Mouse (Mus musculus) liver, embryonic 15.5 days (tissue): Measurements from ENCODE around the gene Ampd2. TPM values are rescaled to one million over a fixed set of nuclear protein-coding genes. Genes with fewer than 3 reads are reported as not detected.

Source experiments
- ATAC-seq: fragments of 200-750 bp; cut with Nextera tagmentation; 2 replicates; pipeline ENCODE4 v1.8.0; 2017; ENCODE audit warnings: moderate number of reproducible peaks, mild to moderate bottlenecking, moderate library complexity; ENCODE audit not compliant: insufficient read depth
- H3K27ac ChIP-seq: fragments of 300-500 bp; sonication (generic); replicated peaks from 2 replicates; pipeline ENCODE4 v1.5.1; 2015; ENCODE audit warnings: mild to moderate bottlenecking, inconsistent platforms
- H3K27me3 ChIP-seq: fragments of 300-500 bp; sonication (generic); 2 replicates; pipeline ENCODE4 v1.6.1; 2015; ENCODE audit warnings: mild to moderate bottlenecking, inconsistent platforms
- H3K36me3 ChIP-seq: fragments of 300-500 bp; sonication (generic); replicated peaks from 2 replicates; pipeline ENCODE4 v1.6.1; 2015; ENCODE audit warnings: moderate library complexity, mild to moderate bottlenecking, inconsistent platforms
- H3K4me1 ChIP-seq: fragments of 300-500 bp; sonication (generic); replicated peaks from 2 replicates; pipeline ENCODE4 v1.6.1; 2015; ENCODE audit warnings: inconsistent platforms
- H3K4me2 ChIP-seq: fragments of 300-500 bp; sonication (generic); 2 replicates; pipeline ENCODE4 v1.6.1; 2015; ENCODE audit warnings: moderate library complexity, mild to moderate bottlenecking, inconsistent platforms
- H3K4me3 ChIP-seq: fragments of 300-500 bp; sonication (generic); replicated peaks from 2 replicates; pipeline ENCODE4 v1.5.1; 2015; ENCODE audit warnings: mild to moderate bottlenecking, inconsistent platforms
- H3K9ac ChIP-seq: fragments of 300-500 bp; sonication (generic); 2 replicates; pipeline ENCODE4 v1.6.1; 2015; ENCODE audit warnings: moderate library complexity, mild to moderate bottlenecking, inconsistent platforms
- H3K9me3 ChIP-seq: fragments of 300-500 bp; sonication (generic); replicated peaks from 2 replicates; pipeline ENCODE4 v1.6.1; 2016; ENCODE audit warnings: inconsistent platforms
- WGBS: fragments of 180-500 bp; shearing (Covaris S2); methylation state at CpG from one replicate; pipeline ENCODE4 v1.1.7; 2015; ENCODE audit warnings: mixed read lengths; ENCODE audit not compliant: insufficient replicate concordance; 5-methylcytosine and 5-hydroxymethylcytosine counted together
- polyA plus RNA-seq: library from polyadenylated mRNA; unstranded; fragments of >200 nt; fragmentation: Nextera tagmentation; extraction: Ambion mirVana; gene quantifications from 2 replicates; pipeline ENCODE4 v1.2.1, GENCODE M21; 2015

Ampd2 gene
- polyA plus RNA-seq, 1 experiment from 2014 or later = 63.7 TPM

GRCm38 (mm10) chr3:108096226-108096625, 9.8 kb upstream of the Ampd2 start:
- Histone ChIP-seq H3K4me3 (peak overlapping the region; percentile 30), H3K4me1 (peaks cover 85% of the 10 kb centered on the region), H3K9ac (peak overlapping the region; percentile 62), H3K27me3 (no peaks in the 10 kb centered on the region), H3K4me2 (peak overlapping the region; percentile 65), H3K9me3 (no peaks in the 10 kb centered on the region), H3K27ac (peak overlapping the region; percentile 98), H3K36me3 (no peaks in the 10 kb centered on the region)
- peak; percentile 59 for ATAC-seq
- 16% methylated on average over 8 of the region's 8 CpGs for WGBS

GRCm38 (mm10) chr3:108094976-108095760, 8.7 kb upstream of the Ampd2 start:
- peak overlapping the region; percentile 65 for H3K4me2 ChIP-seq

GRCm38 (mm10) chr3:108094146-108094545, 7.7 kb upstream of the Ampd2 start:
- no peak for ATAC-seq
- no peak overlapping the region for H3K4me3 ChIP-seq
- no peaks in the 10 kb centered on the region for H3K9me3 ChIP-seq
- H3K4me1 ChIP-seq = peaks cover 77% of the 10 kb centered on the region
- 59% methylated on average over 1 of the region's 1 CpGs for WGBS
- no peak overlapping the region; the same call in 1 of the 2 replicates for H3K9ac ChIP-seq
- no peaks in the 10 kb centered on the region for H3K36me3 ChIP-seq
- H3K4me2 ChIP-seq = no peak overlapping the region
- no peaks in the 10 kb centered on the region for H3K27me3 ChIP-seq
- peak overlapping the region; percentile 24 for H3K27ac ChIP-seq

More at GRCm38 (mm10) chr3:108094976-108095760, 8.7 kb upstream of the Ampd2 start:
- H3K27me3 ChIP-seq = no peaks in the 10 kb centered on the region
- H3K4me1 ChIP-seq = peaks cover 80% of the 10 kb centered on the region
- H3K27ac ChIP-seq = peak overlapping the region; percentile 98
- H3K4me3 ChIP-seq = no peak overlapping the region
- WGBS = 63% methylated on average over 12 of the region's 12 CpGs
- no peaks in the 10 kb centered on the region for H3K9me3 ChIP-seq
- H3K9ac ChIP-seq = peak overlapping the region; percentile 62; the same call in 1 of the 2 replicates
- no peak for ATAC-seq
- no peaks in the 10 kb centered on the region for H3K36me3 ChIP-seq

GRCm38 (mm10) chr3:108093306-108093705, 6.9 kb upstream of the Ampd2 start:
- H3K4me1 ChIP-seq = peaks cover 76% of the 10 kb centered on the region

DNA sequence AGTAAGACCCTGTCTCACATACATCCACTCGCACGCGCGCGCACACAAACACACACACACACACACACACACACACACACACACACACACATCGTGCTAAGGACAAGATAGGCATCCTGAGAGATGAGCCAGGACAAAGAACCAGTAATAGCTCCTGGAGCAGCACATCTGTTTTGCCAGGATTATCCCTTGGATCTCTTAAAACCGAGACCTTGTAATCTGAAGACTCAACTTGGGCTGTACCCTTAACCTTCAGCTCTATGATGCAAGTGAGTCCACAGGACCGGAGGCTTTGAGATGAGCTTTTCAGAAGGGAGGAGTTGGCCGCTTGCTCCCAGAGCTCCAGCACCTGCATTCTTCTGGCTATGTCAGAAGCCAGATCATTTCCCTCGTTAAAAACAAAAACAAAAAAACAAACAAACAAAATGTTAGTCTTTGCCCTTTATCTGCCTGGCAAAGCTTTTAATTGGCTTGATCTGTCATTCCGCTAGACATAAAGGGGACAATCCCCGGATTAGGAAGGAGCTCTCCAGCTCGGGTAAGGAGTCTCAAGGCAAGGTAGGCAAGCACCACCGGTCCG, 6.2 kb upstream of the Ampd2 start, which contains the start of gene Gnat2:
Gene Gnat2 (plus strand): TSS at position 254 of the 580 bp plus-strand sequence.
- 82% methylated on average over 15 of the region's 15 CpGs for WGBS
- Histone ChIP-seq H3K4me2 (no peak within 1 kb of the TSS), H3K27me3 (no peaks in the 10 kb centered on the region), H3K9ac (no peak within 1 kb of the TSS), H3K4me3 (no peak within 1 kb of the TSS), H3K9me3 (no peaks in the 10 kb centered on the region), H3K4me1 (peaks cover 71% of the 10 kb centered on the region), H3K27ac (peak within 1 kb of the TSS; percentile 24; the same call in 1 of the 2 replicates), H3K36me3 (no peaks in the 10 kb centered on the region)
- ATAC-seq = no peak

More at GRCm38 (mm10) chr3:108093306-108093705, 6.9 kb upstream of the Ampd2 start:
- Histone ChIP-seq H3K27ac (peak overlapping the region; percentile 24; the same call in 1 of the 2 replicates), H3K36me3 (no peaks in the 10 kb centered on the region), H3K27me3 (no peaks in the 10 kb centered on the region), H3K4me2 (no peak overlapping the region), H3K9me3 (no peaks in the 10 kb centered on the region), H3K9ac (no peak overlapping the region), H3K4me3 (no peak overlapping the region)
- 50% methylated on average over 6 of the region's 6 CpGs for WGBS
- no peak for ATAC-seq

GRCm38 (mm10) chr3:108092030-108092429, 5.6 kb upstream of the Ampd2 start:
- ATAC-seq = no peak
- Histone ChIP-seq H3K9me3 (no peaks in the 10 kb centered on the region), H3K4me1 (peaks cover 71% of the 10 kb centered on the region), H3K27me3 (no peaks in the 10 kb centered on the region), H3K4me3 (no peak overlapping the region), H3K27ac (no peak overlapping the region), H3K36me3 (no peaks in the 10 kb centered on the region), H3K4me2 (no peak overlapping the region), H3K9ac (no peak overlapping the region)
- 59% methylated on average over 6 of the region's 6 CpGs for WGBS

DNA sequence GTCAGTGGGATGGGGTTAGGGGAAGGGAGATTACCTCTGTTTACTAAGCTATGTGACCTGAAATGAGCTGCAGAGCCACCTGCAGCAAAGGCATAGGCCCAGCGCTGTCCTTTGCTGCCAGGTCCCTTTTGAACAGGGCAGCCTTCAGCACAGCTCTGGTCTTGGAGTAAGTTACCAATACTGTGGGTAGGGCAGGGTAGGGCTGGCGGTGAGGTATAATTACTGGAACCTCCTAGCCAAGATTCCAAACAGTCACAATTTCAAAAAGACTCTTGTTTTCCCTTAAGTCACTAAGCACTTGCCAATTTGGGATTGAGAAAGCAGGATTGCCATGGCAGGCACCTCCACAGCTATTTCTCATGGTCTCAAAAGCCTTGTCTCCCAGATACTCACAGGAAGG, 4.1 kb upstream of the Ampd2 start:
- Histone ChIP-seq H3K27ac (peak overlapping the region; percentile 16; the same call in 1 of the 2 replicates), H3K9me3 (no peaks in the 10 kb centered on the region), H3K4me3 (no peak overlapping the region), H3K36me3 (no peaks in the 10 kb centered on the region), H3K4me1 (peaks cover 71% of the 10 kb centered on the region), H3K27me3 (no peaks in the 10 kb centered on the region), H3K9ac (no peak overlapping the region), H3K4me2 (no peak overlapping the region)
- no peak for ATAC-seq
- WGBS = 88% methylated on average over 2 of the region's 2 CpGs

- H3K4me1 ChIP-seq = peaks cover 71% of the 10 kb centered on the region
Measured at GRCm38 (mm10) chr3:108089916-108090315, 3.5 kb upstream of the Ampd2 start.

DNA sequence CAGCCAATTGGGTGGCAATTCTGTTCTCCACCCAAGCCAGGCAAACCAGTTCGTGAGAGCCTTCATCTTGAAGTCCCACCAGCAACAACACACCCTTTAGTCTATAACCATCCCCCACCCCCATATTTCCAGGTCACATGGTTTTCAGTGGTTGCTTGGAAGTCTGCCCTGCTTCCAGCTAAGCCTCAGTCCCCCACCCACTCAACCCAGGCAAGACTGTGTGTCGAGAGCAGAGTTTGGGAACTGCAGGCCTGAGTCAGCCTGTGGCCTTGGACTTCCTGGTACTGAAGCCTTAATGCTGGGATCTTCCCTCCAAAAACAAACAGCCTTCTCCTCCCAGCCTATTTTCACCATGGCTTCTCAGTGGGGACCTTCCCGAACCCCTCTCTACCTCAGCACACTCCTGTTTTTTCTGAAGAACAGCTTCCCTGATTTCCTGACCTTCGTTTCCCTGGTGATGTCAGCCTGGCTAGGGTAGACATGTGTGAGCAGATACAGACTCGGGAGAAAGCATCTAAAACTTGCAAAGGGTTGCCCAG, 2.5 kb upstream of the Ampd2 start:
- no peaks in the 10 kb centered on the region for H3K9me3 ChIP-seq
- 0 out of 2 replicates have a peak overlapping the region, but pooled peaks have one; percentile 25 for H3K27ac ChIP-seq
- no peak overlapping the region for H3K4me2 ChIP-seq
- H3K4me1 ChIP-seq = peaks cover 71% of the 10 kb centered on the region
- H3K9ac ChIP-seq = no peak overlapping the region
- H3K4me3 ChIP-seq = no peak overlapping the region
- H3K36me3 ChIP-seq = peaks cover 2% of the 10 kb centered on the region; the same call in 1 of the 2 replicates
- H3K27me3 ChIP-seq = no peaks in the 10 kb centered on the region
- WGBS = 57% methylated on average over 5 of the region's 5 CpGs
- no peak for ATAC-seq

More at GRCm38 (mm10) chr3:108089916-108090315, 3.5 kb upstream of the Ampd2 start:
- Histone ChIP-seq H3K4me3 (no peak overlapping the region), H3K4me2 (no peak overlapping the region), H3K27me3 (no peaks in the 10 kb centered on the region), H3K9ac (no peak overlapping the region), H3K27ac (no peak overlapping the region), H3K36me3 (no peaks in the 10 kb centered on the region), H3K9me3 (no peaks in the 10 kb centered on the region)
- no peak for ATAC-seq
- 49% methylated on average over 2 of the region's 2 CpGs for WGBS

DNA sequence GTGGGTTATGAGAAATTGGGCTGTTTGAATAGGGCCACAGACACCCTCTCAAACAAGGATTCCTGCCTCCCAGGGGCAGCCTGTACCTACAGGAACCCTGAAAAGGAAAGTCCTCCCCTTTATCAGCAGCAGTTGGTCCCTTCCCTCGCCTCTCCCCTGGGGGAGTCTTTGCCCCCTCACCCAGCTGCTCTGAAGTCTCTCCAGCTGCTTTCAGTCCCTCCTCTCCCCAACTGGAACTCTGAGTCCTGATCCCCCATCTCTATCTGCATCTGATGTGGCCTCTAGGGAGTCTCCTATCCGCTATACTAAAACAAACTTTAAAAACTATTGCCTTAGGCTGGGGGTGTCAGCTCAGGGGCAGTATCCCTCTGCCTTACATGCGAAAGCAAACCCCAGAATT, 878 bp upstream of the Ampd2 start:
- Histone ChIP-seq H3K9me3 (no peaks in the 10 kb centered on the region), H3K36me3 (peaks cover 13% of the 10 kb centered on the region), H3K4me3 (peak overlapping the region; percentile 79), H3K4me1 (peaks cover 74% of the 10 kb centered on the region), H3K4me2 (peak overlapping the region; percentile 97), H3K27me3 (no peaks in the 10 kb centered on the region), H3K9ac (peak overlapping the region; percentile 91), H3K27ac (peak overlapping the region; percentile 90)
- ATAC-seq = no peak
- WGBS = 49% methylated on average over 3 of the region's 3 CpGs
